Mouse (Mus musculus): Measurements from ENCODE around the gene Tbkbp1.
"Not testable (repeated sequence)": the region's sequence is repeated elsewhere in the genome, so short reads cannot be mapped to it uniquely, and the experiment has no call there.

DNA sequence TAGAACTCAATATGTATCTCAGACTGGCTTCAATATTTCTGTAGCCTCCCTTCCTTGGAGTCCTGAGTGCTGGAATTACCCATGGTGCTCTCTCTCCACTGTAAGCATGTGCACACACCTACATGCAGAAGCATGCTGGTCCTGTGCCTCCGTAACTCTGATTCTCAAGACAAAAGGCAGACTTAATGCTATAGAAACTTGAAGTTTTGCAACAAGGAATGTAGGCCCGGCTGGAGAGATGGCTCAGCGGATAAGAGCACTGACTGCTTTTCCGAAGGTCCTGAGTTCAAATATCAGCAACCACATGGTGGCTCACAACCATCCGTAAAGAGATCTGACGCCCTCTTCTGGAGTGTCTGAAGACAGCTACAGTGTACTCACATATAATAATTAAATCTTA, 38.4 kb upstream of the Tbkbp1 start:
- TF ChIP-seq CTCF (IDR thresholded peaks at IDR 0.05; ENCODE audit: extremely low read depth, insufficient read length, insufficient replicate concordance, low read depth, low read length); POLR2A (IDR thresholded peaks at IDR 0.05; ENCODE audit: low read depth, low read length): not testable (repeated sequence)

All from small intestine, adult 2 months (tissue).